Mouse (Mus musculus): Measurements from ENCODE around the gene Nrap. TPM values are rescaled to one million over a fixed set of nuclear protein-coding genes. Genes with fewer than 3 reads are reported as not detected.
"Not testable (repeated sequence)": the region's sequence is repeated elsewhere in the genome, so short reads cannot be mapped to it uniquely, and the experiment has no call there.

Nrap gene
- total RNA-seq, 4 experiments from 2014 or later, result 779 to 919 (median 871) TPM

DNA sequence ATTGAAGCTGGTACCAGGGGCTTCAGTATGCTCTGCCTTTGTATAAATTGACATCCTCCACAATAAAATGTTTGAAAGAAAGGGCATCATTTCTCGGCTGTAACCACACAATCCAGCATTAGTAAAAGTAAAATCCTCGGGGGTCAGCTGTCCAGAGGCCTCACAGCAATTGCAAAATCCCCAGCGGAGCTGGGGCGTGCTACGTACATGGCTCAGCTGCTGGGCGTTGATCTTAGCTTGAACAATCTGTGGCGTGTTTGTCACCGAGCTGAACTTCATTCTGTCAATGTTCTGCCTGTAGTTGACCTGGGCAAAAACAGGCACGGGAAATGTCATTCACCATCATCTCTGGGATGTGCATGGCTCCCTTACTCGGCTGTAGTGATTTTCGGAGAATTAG is 23.7 kb downstream of the Nrap start:
- no peak for DNase-seq (ENCODE audit: low spot score in 2 of 2)

DNA sequence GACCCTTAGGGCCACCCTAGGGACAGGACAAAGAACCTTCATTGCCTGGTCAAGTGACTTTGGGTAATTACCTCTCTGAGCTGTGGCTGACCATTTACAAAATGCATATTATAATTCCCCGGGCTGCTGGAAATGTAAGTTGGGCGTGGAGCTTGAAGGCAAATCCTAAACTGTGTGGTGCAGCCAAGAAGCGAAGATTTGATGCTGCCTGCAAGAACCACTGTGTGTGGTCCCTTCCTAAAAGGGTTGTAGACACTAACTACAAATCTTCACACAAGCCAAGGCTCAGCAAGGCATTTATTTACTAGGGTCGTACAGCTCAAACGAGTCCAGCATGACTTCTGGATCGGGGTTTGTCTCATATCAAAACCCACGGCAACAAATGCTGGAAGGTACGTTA is 25.3 kb downstream of the Nrap start:
- no peak for DNase-seq (ENCODE audit: low spot score in 2 of 2)

DNA sequence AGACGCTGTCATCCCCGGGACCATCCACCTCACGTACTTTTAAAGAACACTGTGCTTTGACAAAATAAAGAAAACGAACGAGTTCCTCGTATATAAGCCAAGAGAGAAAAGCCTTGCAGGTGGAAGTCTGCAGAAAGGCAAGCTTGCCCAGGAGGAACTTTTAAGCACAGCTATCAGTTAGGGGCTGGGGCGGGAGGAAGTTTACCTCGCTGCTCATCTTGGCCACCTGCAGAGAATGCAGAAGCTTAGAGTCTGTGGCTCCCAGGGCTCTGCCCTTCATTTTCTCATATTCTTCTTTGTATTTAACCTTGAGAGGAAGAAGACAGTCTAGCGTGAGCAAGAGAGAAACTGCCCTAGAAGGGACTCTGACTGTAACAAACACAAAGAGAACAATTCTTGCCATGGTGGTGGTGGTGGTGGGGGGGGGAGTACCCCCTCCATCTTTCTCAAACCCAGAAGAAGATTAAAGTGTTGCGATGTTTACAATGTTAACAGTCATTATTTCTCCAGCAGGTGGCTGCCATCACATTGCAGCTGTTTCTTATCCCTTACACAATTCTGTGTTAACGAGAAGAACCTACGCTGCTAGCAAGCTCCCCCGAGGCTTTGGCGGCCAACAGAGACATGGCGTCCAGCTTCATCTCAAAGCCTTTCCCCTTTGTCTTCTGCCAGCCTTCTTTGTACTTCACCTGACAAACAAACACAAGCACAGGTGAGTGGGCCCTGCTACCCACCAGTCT is 25.9 kb downstream of the Nrap start:
- DNase-seq (ENCODE audit: low spot score in 2 of 2), result no peak

DNA sequence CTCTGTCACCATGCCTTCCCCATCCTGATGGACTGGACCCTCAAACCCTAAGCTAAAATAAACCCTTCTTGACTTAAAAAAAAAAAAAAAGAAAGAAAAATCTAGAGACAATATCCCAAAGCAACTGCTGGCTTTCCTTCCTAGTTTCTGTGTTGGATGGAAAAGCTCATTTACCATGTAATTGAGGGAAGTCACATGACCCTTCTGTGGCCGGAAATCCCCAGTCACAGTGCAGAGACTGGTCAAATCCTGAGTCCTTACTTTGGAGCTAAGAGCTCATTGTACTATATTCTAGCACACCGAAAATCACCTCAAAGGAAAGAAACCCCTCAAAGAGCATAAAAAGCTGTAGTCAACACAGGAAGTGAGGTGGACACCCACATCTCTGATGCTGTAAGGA is 30.9 kb downstream of the Nrap start:
- no peak for DNase-seq (ENCODE audit: low spot score in 2 of 2)

DNA sequence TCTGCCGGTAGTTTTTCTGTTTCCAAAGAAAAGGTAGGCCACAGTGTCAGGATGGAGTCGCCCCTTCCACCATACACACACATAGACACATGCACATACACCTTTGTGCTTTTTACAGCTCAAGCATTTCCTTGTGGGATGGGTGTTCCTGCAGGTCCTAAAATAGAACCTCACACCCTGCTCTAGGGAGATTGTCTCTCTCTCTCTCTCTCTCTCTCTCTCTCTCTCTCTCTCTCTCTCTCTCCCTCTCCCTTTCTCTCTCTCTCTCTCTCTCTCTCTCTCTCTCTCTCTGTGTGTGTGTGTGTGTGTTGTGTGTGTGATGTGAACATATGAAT is 32.5 kb downstream of the Nrap start:
- not testable (repeated sequence) for DNase-seq (ENCODE audit: low spot score in 2 of 2)

DNA sequence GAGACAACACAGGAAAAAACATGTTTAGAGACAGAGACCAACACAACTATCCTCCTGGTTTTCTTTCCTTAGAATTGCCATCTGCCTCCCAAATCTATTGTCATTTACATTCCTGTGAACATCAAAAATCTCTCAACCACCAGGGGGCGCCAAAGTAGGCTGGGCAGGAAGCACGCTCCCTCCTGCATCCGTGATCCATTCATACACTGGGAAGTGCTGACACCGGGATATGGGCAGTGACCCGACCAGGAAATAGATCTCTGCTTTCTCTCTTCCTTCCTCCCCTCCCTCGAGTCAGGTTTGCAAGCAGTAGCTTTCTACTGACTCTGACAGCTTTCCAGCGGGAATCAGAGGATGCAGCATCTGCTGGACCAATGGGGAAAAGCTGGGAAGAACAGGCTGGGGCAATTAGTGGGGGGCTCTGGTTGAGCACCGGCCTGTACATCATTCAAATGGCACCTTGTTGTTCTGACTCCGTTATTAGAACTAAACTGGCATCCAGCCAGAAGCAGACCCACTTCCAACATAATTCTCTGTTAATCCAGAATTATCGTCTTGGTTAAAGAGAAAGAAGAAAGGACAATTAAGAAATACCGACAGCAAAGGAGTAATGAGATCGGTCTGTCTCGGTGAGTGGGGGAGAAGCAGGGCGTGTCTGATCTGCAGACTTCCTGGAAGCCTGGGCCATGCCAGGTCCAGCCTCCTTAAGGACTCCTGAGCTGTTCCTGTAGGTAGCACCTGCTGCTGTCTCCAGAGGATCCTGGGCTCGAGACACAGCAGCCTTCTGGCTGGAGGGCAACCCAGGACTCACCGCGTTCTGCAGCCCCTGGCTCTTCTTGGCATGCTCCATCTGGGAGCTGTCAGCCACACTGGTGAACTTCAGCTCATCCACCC is 33.1 kb downstream of the Nrap start:
- DNase-seq (ENCODE audit: low spot score in 2 of 2), result peak; percentile 49 to 59

DNA sequence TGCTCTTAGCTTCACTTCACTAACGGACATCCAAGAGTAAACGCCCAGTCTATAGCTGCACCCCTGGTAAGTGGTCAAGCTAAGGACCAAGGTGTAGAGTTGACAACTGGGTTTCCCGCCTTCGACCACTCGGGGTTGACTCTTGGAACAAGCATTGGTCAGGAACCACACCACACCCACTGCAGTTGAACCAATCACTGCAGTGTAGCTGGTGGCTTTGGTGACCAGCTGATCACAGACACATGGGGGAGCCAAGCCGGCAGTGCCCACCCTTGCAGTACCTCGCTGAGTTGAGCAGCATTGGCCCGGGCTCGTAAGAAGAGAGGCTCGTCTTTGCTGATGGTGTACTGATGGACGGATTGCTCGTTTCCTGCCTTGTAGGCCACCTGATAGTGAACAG is 34.6 kb downstream of the Nrap start:
- DNase-seq (ENCODE audit: low spot score in 2 of 2), result no peak

DNA sequence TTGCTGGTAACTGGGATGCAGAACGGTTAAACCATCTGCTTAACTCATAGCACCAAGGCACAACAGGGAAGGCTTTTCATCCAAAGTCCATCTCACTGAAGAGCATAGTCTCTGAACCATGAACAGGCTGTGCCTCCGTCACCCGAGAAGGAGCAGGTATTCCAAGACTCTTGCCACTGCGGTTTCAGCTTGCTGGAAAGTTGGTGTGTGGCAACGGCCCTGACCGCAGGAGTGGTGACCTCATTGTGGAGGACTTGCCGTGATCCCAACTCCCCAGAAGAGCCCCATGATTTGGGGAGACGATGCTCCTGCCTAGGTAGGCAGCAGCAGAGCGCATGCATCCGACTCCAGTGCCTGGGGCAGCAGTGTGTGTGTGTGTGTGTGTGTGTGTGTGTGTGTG is 36.1 kb downstream of the Nrap start:
- DNase-seq (ENCODE audit: low spot score in 2 of 2), result no peak

DNA sequence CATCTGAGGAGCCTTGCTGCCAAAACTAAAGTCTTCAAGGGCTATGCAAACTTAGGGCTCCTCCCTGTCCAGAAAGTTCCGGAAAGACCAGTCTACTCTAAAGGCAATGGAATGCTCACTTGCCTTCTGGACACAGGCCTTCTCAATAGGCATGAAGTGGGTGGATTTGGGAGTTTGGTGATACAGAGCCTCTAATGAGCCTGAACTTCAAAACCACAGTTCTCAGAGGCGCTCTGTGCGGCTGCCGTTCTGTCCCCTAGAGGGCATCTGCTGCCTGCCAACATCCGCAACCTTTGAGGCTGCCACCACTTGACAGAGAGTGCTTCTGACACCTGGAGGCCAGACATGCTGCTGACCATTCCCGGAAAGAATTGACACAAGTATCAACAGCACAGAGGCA is 40.5 kb downstream of the Nrap start:
- DNase-seq (ENCODE audit: low spot score in 2 of 2), result no peak

DNA sequence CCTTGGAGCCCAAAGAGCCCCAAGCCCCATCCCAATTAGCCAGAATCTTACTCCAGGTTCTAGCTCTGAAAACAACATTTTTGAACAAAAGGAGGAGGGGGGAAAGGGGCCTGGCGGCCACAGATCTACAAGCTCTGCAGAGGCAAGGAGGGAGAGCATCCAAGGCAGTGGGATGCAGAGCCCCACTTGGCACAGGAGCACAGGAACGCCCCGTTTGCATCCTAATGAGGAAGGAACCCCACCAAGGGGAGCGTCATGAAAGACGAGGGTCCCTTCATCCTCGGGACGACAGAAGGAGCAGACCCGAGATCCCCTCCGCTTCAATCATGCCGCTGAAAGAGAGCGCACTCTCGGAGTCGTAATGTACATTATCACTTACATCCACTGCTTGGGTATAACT is 43.1 kb downstream of the Nrap start:
- DNase-seq (ENCODE audit: low spot score in 2 of 2), result no peak

DNA sequence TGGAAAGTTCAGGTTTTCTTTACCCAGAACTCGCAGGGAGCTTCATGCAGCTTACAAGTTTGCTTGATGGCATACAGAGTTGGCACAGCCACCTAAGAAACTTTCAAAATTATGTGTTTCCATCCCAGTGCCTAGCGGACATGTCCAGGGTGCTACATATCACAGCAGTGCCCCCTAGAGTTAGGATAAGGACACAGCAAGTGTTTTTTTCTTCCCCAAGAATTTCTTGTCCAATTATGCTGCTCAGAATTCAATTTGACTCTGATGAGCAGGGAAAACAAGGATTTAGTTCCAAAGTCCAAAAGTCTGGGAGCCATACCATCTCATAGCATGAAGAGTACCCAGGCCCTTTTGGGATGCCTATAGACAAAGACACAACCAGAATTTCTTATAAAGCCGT is 43.8 kb downstream of the Nrap start:
- no peak for DNase-seq (ENCODE audit: low spot score in 2 of 2)

DNA sequence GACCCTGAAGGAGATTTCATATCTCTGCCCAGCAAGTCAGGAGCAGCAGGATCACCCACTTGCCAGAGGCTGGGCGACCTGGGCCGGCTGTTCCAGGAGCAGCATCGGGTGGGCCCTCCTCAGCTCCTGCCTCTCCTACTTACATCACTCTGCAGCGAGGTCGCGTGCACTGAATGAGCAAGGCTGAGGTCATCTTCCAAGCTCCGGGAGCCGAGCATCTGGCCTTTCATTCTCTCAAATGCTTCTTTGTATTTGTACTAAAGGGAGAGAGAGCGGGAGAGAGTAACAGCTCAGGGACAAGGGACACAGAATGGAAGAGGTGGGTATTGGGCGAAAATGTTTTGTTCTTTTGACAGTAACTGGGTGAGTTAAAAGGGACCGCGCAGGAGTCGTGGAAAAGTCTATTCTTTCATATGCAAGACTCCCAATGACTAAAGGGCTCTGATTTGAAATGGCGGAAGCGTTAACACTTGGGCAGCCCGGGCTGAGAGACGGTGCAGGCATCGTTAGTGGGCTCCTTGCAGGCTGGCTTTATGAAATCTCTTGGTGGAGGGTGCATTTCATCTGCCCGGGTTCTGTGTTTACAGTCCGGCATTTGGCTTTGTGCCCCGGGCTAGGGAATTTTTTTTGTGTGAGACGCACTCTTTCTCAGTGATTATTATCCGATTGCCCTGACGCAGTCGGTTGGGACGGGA is 45.8 kb downstream of the Nrap start:
- no peak for DNase-seq (ENCODE audit: low spot score in 2 of 2)

DNA sequence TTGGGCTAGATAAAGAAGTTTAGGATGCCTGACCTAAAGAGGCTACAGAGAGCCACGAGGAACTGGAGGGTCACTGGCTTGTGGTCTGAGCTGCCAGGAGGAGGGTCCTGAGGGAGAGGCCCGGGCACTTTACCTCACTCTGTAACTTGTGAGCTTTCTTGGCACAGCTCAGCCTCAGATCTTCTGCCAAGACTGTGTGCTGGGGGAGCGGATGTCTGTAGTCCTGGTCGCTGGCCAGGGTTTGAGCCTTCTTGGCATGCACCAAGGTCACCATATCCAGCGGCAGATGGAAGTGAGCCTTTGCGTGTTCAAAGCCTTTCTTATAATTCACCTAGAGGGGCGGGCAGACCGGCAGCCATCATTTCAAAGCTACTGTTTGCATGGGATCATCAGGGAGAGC is 47.8 kb downstream of the Nrap start:
- peak; percentile 70 to 79 for DNase-seq (ENCODE audit: low spot score in 2 of 2)

DNA sequence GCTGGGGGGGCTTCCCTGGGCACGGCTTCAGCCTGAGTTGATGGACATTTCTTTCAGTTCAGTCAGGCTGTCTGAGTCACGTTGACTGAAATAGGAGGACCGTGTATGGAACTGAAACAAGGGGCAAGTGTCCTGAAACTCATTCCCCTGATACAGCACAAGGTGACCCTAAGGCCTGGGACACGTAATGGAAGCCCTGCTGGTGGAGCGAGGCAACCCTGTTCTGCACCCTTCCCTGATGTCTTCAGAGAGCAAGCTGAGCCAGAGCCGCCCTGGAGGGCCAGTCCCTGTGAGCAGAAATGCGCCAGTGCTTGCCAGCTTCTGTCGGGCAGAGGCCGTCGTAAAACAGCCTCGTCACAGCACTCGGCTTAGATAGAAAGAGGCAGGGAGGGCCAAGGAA is 53.0 kb downstream of the Nrap start:
- no peak for DNase-seq (ENCODE audit: low spot score in 2 of 2)

DNA sequence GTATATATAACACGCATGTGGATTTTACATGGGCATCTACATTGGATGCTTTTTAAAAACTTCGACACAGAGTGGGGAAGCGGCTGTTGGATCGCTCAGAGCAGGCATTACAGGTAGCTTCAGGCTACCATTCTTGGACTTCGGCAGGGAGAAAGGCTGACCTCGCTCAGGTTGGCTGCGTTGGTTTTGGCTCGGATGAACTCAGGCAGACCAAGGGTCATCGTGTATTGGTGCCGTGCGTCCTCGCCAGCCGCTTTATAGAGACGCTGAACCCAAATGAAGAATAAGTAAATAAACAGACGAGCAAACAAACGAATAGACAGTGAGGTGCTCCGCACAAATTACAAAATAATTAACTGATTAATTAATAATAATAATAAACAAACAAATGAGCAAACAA is 53.5 kb downstream of the Nrap start:
- no peak for DNase-seq (ENCODE audit: low spot score in 2 of 2)

DNA sequence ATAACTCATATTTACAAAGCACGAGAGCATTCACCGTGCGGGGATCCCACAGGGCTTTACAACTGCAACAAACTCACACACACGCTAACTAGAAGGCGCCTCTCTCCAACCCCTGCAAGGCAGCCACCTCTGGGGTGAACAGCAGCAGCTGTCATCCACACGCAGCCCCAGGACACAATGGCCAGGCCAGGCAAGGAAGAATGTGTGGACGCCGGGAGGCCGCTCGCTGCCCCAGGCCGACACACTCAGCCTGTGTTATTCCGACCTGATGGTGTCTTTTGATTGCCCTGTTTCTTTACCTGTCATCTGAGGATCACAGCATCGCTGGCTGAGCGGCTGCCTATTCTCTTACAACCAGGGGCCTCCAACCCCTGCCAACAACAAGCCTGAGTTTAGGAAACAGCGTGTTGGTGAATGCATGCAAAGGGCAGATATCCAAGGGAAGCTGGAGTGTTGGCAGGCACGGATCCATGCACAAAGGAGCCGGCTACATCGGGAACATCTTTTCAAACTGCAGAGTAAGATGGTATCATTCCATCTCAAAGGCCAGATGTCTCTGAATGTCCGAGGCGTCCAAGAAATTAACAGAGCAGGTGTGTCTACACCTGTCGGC is 63.5 kb downstream of the Nrap start:
- no peak for DNase-seq (ENCODE audit: low spot score in 2 of 2)

DNA sequence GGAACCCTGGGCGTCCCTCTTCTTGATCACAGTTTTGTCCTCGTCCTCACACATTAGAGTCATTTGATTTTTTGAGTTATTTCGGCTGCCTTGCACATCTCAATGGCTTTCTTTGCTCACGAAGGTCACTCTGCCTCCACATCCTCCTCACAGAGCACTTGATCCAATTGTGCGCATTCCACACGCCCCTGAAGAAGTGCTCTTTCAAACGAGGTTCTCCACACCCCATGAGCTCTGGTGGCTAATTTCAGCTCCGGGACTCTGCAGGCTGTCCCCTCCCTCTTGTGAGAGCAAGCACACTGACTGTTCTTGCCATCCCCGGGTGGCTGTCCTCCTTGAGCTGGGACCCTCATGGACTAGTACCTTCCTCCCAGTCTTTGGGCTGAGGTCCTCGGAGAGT is 64.2 kb downstream of the Nrap start:
- DNase-seq (ENCODE audit: low spot score in 2 of 2), result no peak

DNA sequence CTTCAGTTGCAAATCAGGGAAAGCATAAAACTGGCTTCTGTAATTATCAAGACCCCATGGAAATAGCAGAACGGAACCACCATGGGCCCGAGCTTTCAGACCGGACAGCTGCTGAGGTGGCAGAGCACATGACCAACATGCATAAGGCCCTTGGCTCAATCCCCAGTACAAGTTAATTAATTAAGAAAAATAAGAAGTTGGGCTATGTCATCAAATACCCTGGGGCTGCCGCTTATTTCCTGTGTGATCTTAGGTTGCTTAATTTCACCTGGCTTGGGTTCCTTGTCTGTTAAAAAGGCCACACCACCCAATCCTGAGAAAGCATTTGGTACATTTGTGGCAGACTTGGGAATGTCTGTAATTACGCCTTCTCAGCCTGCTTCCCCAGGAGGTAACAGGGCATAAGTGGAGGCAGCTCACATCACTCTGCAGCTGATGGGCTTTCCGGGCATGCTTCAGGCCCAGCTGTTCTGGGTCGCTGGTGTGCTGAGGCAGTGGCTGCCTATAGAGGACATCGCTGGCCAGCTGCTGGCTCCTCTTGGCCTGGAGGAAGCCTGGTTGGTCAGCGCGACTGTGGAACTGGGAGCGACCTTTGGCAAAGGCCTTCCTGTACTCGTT is 68.4 kb downstream of the Nrap start:
- no peak for DNase-seq (ENCODE audit: low spot score in 2 of 2)

DNA sequence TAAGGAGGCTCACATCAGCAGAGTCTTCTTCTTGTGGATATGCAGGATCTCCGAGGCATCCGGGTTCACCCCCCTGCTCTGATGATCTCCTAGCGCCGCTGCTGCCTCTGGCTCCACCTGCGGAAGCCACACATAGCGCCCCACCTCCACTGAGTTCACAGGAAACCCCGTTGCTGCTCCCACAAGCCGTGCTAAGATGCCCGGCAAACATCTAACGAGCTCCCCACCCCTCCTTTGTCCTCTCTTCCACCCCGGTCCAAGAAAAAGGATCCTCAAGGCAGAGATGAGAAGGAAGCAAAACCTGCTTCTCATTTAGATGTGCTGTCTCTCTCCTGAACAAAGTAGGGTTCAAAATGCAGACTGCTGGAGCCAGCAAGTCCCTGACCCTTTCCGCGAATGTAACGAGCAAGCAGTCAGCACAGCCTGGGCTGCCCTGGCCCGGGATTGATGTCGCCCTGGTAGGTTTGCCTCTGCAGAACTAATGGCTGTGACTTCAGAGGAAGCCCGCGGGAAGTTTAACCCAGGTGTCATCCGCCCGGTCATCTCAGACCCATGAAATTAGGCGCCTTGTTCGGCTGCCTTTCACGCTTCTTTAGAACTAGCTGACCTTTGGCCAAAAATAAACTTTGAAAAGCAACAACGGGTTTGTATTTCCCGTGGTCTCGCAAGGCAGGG is 69.5 kb downstream of the Nrap start:
- no peak for DNase-seq (ENCODE audit: low spot score in 2 of 2)

DNA sequence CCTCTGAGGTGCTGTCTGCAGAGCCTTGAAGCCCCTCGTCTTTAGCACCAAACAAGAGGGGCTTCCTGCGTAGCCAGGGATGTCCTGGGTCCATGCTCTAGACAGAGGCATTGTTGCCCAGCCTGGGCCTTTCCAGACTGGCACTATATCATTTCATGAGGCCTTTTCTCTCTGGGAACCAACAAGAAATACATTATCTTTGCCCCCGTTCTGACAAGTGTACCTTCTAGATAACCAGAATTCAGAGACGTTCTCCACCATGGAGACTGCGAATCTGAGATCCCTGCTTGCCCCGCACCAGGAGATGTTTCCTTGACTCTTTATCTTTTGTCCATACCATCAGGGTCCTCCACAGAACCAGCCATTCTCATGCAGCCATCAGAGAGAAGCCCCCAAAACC is 70.2 kb downstream of the Nrap start:
- no peak for DNase-seq (ENCODE audit: low spot score in 2 of 2)

DNA sequence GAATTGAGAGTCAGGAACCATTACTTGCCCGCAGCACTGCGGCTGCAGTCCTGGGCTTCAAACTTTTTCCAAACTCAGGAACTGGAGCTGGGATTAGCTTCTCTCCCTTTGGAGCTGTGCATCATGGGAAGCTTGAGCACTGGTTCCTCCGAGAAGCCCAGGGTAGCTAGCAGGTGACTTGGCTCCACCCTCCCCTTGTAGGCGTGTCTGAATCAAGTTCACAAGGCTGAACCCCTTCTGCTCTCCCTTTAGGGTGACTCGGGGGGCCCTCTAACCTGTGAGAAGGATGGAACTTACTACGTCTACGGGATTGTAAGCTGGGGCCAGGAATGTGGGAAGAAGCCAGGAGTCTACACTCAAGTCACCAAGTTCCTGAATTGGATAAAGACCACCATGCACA is 70.6 kb downstream of the Nrap start:
- no peak for DNase-seq (ENCODE audit: low spot score in 2 of 2)

Data from gastrocnemius, adult 8-10 months (tissue).